Mouse (Mus musculus) adrenal gland, postnatal 4 days (tissue): Measurements from ENCODE around the gene Ptprn2. TPM values are rescaled to one million over a fixed set of nuclear protein-coding genes. Genes with fewer than 3 reads are reported as not detected.

Experiments
- DNase-seq, 2 experiments: peaks; one replicate each; pipeline ENCODE4 v3.0.0; 2021 to 2022; ENCODE audit warnings: low spot score in 2 of 2, mixed read lengths in 2 of 2
- total RNA-seq, 2 experiments: library from RNA; stranded (reverse); gene quantifications; 2 replicates each; pipeline ENCODE4 v1.2.3; 2021

Gene Ptprn2
- total RNA-seq, 2 experiments from 2014 or later = 22.2 to 28.1 TPM

- no peak for DNase-seq
These were observed 557.2 kb downstream of the Ptprn2 start for GRCm38 (mm10) chr12:117042706-117043105.

DNA sequence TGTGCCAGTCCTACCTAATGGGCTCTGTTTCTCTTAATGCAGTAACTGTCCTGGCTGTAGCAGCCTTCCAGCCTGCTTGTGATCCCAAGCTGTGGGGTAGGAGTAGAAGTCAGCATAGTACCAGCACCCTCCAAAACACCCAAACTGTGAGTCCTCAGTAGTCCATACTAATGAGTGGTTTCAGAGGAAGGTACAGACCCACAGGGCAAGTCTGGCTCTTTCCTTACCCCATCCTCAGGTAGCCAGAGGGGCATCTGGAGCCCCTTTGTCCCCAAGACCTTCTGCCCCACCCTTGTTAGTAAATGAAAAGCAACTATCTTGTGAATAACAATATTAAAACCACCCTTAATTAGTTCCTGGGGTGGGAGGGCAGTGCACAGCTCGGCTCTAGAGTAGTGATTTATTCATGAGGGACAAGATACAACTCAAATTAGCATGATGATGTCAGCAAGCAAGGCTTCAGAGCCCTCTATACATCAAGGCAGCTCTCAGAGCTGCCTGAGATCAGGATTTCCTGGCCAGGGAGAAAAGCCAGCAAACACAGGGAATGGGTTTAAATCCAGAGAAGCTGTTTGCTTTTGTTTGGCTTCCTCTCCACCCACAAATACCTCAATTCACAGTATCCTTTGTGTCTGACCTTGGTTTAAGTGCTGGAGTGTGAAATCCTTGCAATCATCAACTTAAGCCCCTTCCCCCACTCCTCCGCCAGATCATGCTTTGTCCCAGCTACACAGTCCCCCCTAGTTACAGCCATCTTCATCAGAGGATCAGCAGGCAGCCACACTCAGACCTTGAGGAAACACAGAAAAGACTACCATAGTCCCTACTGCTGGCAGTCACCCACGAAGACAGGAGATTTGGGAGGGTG is 562.1 kb downstream of the Ptprn2 start:
- DNase-seq = no peak

DNA sequence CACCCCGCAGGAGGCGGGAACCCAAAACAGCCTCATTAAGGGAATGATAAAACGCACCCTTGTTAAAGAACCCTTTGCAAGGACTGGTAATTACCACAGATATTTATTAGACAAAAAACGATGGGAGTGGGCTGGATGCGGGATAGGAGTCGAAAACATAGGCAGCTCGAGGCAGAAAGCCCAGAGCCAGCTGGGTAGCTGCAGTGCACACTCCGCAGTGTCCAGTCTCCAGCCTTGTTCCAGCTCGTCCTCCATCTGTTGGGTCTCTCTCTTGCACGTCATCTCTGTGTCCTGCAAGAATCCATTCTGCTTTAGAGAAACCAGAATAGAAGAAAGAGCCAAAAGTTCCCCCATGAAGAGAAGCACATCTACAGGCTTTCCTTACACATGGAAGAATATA is 564.3 kb downstream of the Ptprn2 start:
- no peak for DNase-seq

DNA sequence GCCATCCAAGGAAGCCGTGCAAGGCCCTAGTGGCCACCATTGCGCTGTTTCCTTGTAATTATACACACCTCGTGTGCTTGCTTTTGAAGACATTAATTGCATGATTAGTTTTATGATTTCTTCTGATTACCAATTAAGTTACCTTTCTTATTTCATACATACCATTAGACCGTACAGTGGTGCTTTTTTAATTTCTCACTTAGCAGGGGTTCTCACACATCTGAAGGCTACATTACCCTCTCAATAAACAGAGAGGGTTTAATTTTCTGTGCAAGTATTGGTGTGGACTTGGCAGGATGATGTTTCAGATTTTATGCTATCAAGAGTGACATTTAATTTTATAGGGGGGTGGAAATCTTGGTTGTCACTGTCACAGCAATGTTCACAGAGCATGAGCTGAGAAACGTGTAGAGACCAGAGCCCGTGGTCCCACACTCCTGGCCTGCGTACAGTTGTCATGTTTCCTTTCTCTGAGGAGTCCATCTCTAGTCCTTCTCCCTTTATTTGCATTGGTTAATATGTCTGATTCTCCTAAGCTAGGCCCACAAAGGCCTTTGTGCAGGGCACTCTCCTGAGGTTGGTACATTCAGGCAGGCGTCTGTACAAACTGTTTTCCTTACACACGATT is 567.8 kb downstream of the Ptprn2 start:
- no peak for DNase-seq

- DNase-seq = no peak
These were observed 568.6 kb downstream of the Ptprn2 start for GRCm38 (mm10) chr12:117053851-117054769.

DNA sequence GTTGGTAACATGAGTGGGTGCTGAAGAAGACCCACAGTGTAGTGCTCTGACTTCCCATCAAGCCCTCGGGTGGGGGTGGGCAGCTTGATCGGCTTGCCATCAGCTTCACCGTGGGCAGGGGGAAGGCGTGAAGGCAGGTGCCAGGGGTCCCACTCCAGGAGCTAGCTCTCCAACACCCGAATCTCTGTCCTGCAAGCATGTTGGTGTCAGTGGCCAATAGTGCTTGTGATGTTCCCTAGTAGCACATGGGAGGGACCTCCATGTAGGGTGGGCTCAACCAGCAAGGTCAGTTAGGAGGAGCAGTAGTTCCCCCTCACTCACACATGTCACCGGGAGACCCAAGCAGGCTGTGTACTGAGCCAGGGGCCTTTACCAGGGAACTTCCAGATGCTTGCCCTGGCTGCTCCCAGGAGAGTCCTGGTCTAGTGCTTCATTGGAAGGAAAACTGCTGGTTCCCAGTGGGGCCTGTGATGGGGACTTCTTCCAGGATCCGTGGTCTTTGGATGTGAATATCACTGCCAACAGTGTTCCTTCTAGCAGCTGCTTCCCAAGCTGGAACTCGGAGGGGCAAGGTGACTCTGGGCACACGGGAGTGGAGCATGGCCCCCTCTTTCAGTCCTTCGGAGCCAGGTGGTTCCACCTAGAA is 569.5 kb downstream of the Ptprn2 start:
- DNase-seq = no peak

- DNase-seq = no peak
These were observed 572.9 kb downstream of the Ptprn2 start for GRCm38 (mm10) chr12:117058184-117058958.

DNA sequence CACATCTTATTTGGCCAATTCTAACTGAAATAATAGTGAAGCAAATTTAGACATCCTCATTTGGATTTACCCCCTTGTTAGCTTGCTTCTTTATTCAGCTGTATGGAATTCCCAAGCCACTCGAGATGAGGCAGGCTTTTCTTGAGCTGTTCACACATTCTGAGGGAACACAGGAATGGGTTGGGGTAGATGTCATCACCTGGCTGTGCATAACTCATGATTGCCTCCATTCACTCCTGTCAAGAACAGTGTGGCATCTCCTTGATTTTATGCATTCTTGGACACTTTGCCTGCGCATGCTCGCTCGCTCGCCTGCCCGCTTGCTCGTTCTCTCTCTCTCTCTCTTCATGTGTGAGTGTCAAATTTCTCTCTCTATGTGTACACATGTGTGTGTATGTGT is 573.5 kb downstream of the Ptprn2 start:
- no peak for DNase-seq

GRCm38 (mm10) chr12:117077664-117078063 is 592.1 kb downstream of the Ptprn2 start:
- no peak for DNase-seq

DNA sequence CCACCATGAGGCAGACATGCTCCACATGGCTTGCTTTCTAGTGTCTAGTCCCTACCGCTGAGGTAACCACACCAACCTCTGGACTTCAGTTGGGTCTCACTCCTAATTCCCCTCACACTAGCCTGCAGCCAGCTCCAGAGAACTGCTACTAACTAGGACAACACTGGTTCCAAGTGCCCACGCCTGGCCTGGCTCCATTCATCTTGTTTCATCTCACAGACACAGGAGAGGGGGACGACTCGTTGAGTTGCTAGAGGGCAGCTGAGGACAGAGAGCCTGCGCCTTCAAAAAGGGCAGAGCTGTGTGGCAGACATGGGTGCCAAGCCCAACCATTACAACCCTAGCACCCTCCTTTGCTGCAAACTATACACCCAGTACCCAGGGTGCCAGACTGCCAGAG is 593.4 kb downstream of the Ptprn2 start:
- no peak for DNase-seq

DNA sequence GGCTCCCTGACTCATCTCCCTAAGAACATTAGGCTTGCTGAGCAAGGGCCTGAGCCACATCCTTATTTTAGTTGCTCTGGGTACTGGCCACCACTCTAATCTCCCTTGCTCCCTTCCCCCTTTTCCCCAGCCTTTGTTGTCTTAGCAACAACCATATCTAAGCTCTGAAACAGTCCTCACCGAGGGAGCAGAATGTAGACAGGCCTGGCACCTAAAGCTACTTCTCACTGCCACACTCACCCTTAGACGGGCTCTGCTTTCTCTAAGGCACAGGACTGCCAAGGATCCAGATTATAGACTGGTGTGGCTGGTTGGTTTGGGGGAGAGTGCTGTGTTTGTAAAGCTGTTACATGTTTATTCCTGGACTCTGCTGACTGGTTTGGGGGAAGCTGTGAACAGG is 594.2 kb downstream of the Ptprn2 start:
- no peak for DNase-seq

DNA sequence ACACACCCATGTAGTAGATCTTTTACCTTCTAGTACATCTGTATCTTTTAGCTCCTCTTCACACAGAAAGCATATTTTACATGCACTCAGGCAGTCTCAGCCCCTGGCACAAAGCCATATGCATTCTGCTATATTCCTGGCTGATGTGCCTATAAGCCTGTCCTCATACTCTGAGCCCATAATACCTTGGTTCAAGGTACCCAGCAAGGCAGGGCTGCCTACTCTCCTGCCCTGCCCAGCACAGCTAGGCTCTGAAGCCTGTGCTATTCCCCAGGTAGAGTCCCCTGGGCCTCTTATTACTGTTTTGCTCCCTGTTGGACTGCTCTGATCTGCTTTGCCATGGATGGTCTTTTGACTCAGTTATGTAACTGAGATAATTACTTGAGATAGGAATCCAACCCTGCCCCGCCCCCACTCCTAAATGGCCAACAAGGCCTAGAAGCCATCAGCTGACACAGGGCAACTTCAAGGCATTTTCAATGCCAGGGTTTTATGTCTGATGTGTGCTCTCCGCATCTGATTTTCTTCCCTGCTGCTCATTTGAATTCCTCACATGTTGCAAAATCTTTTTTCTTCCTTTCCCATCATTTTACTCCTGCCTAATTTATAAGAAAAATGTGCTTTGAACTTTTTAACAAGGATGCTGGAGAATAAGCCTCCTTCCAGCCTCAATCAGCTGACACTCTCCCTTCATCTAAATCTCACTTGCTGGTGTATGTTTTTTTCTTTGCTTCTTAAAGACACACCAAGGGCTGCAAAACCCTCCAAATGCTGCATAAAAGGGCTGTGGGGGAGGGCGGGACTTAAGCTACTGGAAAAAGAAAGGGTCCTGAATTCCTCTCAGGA is 598.6 kb downstream of the Ptprn2 start:
- DNase-seq = no peak

DNA sequence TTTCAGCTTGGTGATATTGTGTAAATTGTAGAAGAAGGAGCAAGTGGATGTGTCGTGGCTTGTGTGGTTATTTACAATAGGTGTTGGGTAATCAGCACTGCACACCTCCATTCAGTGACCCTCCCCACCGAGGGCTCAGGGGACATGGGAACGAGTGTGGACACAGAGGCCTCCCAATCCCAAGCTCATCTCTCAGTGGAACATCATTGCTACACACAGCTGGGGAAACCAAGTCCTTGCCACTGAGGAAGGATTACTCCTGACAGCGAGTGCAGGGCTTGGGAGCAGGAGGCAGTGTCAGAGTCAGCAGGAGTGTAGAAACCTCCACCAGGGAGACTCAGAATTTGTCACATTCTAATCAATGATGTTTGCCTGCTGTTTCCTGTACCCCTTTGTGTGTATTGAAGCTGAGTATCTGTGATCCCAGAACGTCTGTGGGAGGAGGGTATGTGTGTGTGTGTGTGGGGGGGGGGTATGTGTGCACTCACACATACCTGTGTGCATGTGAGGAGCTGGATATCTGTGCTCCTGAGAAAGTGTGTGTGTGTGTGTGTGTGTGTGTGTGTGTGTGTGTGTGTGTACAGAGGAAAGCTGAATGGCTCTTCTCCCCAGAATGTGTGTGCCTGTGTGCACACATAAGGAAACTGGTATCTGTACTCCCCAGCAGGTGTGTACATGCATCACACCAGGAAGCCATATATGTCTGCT is 599.3 kb downstream of the Ptprn2 start:
- no peak for DNase-seq

GRCm38 (mm10) chr12:117085661-117086335 is 600.3 kb downstream of the Ptprn2 start:
- no peak for DNase-seq

DNA sequence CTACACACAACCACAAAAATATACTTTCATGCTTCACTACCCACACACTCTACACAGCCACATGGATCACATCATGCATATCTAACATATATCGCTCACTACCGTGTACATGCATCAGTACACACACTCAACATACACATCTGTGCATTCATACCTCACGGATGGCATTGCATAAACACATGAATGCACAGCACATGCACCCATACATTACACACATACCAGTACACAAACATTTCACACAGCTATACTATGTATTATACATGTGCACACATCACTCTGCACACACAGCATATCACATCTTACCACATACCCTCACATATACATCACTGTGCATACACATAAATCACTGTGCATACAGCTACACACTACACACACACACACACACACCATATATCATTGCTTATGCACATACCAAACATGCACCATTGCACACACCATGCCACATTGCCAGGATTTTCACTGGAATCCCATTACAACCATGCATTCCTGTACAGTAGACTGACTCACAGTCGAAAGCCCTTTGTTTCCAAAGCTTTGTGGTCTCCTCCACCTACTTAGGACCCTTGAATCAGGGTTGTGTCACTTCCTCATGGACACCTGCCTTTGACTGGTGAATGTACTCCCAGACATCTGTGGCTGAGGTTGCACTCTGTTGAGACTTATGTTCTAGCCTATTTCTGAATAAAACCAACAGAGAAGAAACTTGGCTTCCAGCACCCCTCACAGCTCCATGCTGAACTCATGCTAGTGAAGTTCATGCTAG is 607.0 kb downstream of the Ptprn2 start:
- DNase-seq = no peak

- DNase-seq = no peak
These were observed 610.4 kb downstream of the Ptprn2 start for GRCm38 (mm10) chr12:117095941-117096340.

- no peak for DNase-seq
These were observed 612.8 kb downstream of the Ptprn2 start for GRCm38 (mm10) chr12:117098295-117098694.
